Comparison of ENCODE assay signal across 11 mouse cellular contexts in the genomic region with DNA sequence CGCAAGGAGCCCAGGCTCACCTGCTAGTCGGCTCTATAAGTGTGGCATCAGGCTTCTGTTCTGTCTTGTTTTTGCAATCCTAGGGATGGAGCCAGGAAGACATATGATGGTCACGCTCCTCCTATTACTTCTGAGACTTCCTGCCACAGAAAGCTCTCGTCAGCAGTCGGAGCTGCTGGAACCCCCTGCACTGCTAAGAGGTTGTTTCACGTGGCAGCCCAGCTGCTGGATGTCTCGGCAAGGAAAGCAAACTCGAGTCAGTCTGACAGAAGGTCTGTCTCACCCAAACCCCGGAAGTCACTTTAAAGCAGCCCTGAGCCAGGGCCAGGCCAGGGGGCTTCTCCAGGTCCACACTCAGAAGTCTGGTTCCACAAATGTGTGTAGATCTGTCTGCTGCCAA.
DNase-seq lines count a peak whose midpoint lies in the region.
"Had no signal": no experiment of that assay in that cellular context is flagged by ENCODE, and none has a peak within 500 bp of the region (broad histone marks: within the 10 kb centered on the region; RNA-seq: fewer than 3 reads in every experiment).

No protein-coding gene starts in this region.

- DNase-seq in gastrocnemius, adult 8-10 months (ENCODE audit: low spot score in 2 of 2), result peak; percentile 15 to 21
- no peak for DNase-seq in gastrocnemius, postnatal 36 days
- DNase-seq in lung, postnatal 10 days, result peak; percentile 50
- no peak for DNase-seq in lung, postnatal 25 days (ENCODE audit: low spot score)
- DNase-seq in kidney, postnatal 14 days, result peak; percentile 37
- DNase-seq in adrenal gland, postnatal 36 days, result no peak
- no peak for DNase-seq in right cerebral cortex, postnatal 25 days
- DNase-seq in spleen, adult 12 weeks (ENCODE audit: low spot score), result no peak
- DNase-seq: adrenal gland, adult 2 months; B cell, adult 2 months; cerebellum, adult 9-11 months had no signal

- intact Hi-C loops in gastrocnemius, postnatal 36 days (cut with DNase I), result no loop called here

Comparison
In these comparisons a context has a peak if more than half of its experiments do, and no peak if none do; other contexts are left out.
1. DNase-seq: peak in gastrocnemius, adult 8-10 months (2 of 2), lung, postnatal 10 days (single experiment) and kidney, postnatal 14 days (single experiment); none in gastrocnemius, postnatal 36 days (0 of 2), lung, postnatal 25 days (single experiment), adrenal gland, postnatal 36 days (0 of 2), right cerebral cortex, postnatal 25 days (single experiment) and spleen, adult 12 weeks (single experiment).